Mouse (Mus musculus): Measurements from ENCODE around the gene Adgrv1.

- TF ChIP-seq POLR2A (IDR thresholded peaks at IDR 0.05; ENCODE audit: low read depth, low read length) (no peak), CTCF (IDR thresholded peaks at IDR 0.05; ENCODE audit: extremely low read depth, insufficient read length, insufficient replicate concordance, low read depth, low read length) (no peak)
These were observed 410.6 kb downstream of the Adgrv1 start for GRCm38 (mm10) chr13:81222377-81222776.
